Mouse (Mus musculus) CH12.LX (cell line): ENCODE data around the gene Hdgfl1. TPM values are rescaled to one million over a fixed set of nuclear protein-coding genes. Genes with fewer than 3 reads are reported as not detected.

Experiments used
- DNase-seq: peaks from one replicate; pipeline ENCODE4 v3.0.0-alpha.2; 2013; ENCODE audit errors: extremely low read depth
- H3K27ac ChIP-seq: 2 replicates; pipeline ENCODE4 v1.5.1; 2012; ENCODE audit warnings: low read depth, mild to moderate bottlenecking, control low read depth, moderate library complexity; ENCODE audit not compliant: insufficient read depth
- H3K27me3 ChIP-seq: replicated peaks from 2 replicates; pipeline ENCODE3; 2012; ENCODE audit warnings: inconsistent platforms
- H3K36me3 ChIP-seq, 2 experiments: replicated peaks in 1 of 2; 2 replicates each; pipeline versions ENCODE3 to v1.6.1; 2012; ENCODE audit warnings: inconsistent platforms in 1 of 2, low read length in 1 of 2, mild to moderate bottlenecking in 1 of 2, mixed read lengths in 1 of 2, moderate library complexity in 1 of 2; ENCODE audit not compliant: control insufficient read depth in 1 of 2, insufficient read depth in 1 of 2
- H3K4me1 ChIP-seq, 2 experiments: 2 replicates each; pipeline ENCODE4 v1.6.1; 2012; ENCODE audit warnings: inconsistent platforms in 1 of 2, moderate library complexity in 1 of 2; ENCODE audit not compliant: insufficient read depth in 2 of 2, control insufficient read depth in 1 of 2
- H3K4me2 ChIP-seq: 2 replicates; pipeline ENCODE4 v1.6.1; 2012; ENCODE audit warnings: low read depth, mild to moderate bottlenecking, control low read depth; ENCODE audit not compliant: poor library complexity, insufficient read depth, severe bottlenecking
- H3K4me3 ChIP-seq, 3 experiments: fragments of 150-350 bp in 1 of 3; sonication (generic) in 1 of 3; replicated peaks in 1 of 3; 2 replicates each; pipeline versions ENCODE3 to v1.5.1; 2011 to 2012; ENCODE audit warnings: low read depth in 2 of 3, low read length in 2 of 3, mild to moderate bottlenecking in 2 of 3, moderate library complexity in 2 of 3, control low read depth in 1 of 3, improper control_type of control experiment in 1 of 3, inconsistent platforms in 1 of 3, mixed read lengths in 1 of 3; ENCODE audit not compliant: poor library complexity in 1 of 3
- H3K79me2 ChIP-seq: replicated peaks from 2 replicates; pipeline ENCODE4 v1.6.1; 2012; ENCODE audit warnings: mild to moderate bottlenecking, moderate library complexity; ENCODE audit not compliant: control insufficient read depth, poor library complexity, insufficient read depth, severe bottlenecking; ENCODE audit errors: extremely low read depth
- H3K9ac ChIP-seq: 2 replicates; pipeline ENCODE4 v1.6.1; 2012; ENCODE audit warnings: low read depth, mild to moderate bottlenecking, control low read depth, moderate library complexity; ENCODE audit not compliant: insufficient read depth
- H3K9me3 ChIP-seq: replicated peaks from 2 replicates; pipeline ENCODE3; 2012; ENCODE audit warnings: low read length, inconsistent platforms, mixed read lengths
- BHLHE40 ChIP-seq: IDR thresholded peaks from 2 replicates; pipeline ENCODE4 v1.6.1; 2011; ENCODE audit warnings: mild to moderate bottlenecking, low read depth, low read length, improper control_type of control experiment
- CHD1 ChIP-seq: IDR thresholded peaks from 2 replicates; pipeline ENCODE4 v1.6.1; 2012; ENCODE audit warnings: low read depth, low read length, improper control_type of control experiment, inconsistent platforms
- CTCF ChIP-seq, 2 experiments: IDR thresholded peaks in 1 of 2; conservative IDR thresholded peaks in 1 of 2; 2 replicates each; pipeline ENCODE4 v1.5.1; 2011 to 2012; ENCODE audit warnings: low read depth in 2 of 2, low read length in 2 of 2, improper control_type of control experiment in 1 of 2, inconsistent platforms in 1 of 2, mild to moderate bottlenecking in 1 of 2, moderate library complexity in 1 of 2
- E2F4 ChIP-seq: IDR thresholded peaks from 2 replicates; pipeline ENCODE4 v1.6.1; 2011; ENCODE audit warnings: low read depth, low read length, improper control_type of control experiment; ENCODE audit not compliant: insufficient replicate concordance
- ELF1 ChIP-seq: IDR thresholded peaks from 2 replicates; pipeline ENCODE4 v1.6.1; 2014; ENCODE audit warnings: low read depth, mild to moderate bottlenecking, inconsistent platforms, low read length, improper control_type of control experiment
- EP300 ChIP-seq: IDR thresholded peaks from 2 replicates; pipeline ENCODE4 v1.6.1; 2011; ENCODE audit warnings: low read length, improper control_type of control experiment
- ETS1 ChIP-seq: conservative IDR thresholded peaks from 2 replicates; pipeline ENCODE4 v1.6.1; 2012; ENCODE audit warnings: low read depth, mild to moderate bottlenecking, inconsistent platforms, low read length, improper control_type of control experiment, moderate library complexity
- MAFK ChIP-seq: IDR thresholded peaks from 2 replicates; pipeline ENCODE4 v1.6.1; 2011; ENCODE audit warnings: low read length, improper control_type of control experiment; ENCODE audit not compliant: insufficient replicate concordance
- MAX ChIP-seq: IDR thresholded peaks from 2 replicates; pipeline ENCODE4 v1.6.1; 2011; ENCODE audit warnings: low read length, improper control_type of control experiment
- MAZ ChIP-seq: IDR thresholded peaks from 2 replicates; pipeline ENCODE4 v1.6.1; 2012; ENCODE audit warnings: low read depth, mild to moderate bottlenecking, inconsistent platforms, low read length, improper control_type of control experiment, moderate library complexity
- MEF2A ChIP-seq: IDR thresholded peaks from 2 replicates; pipeline ENCODE4 v1.6.1; 2014; ENCODE audit warnings: low read depth, mild to moderate bottlenecking, inconsistent platforms, low read length, improper control_type of control experiment, borderline replicate concordance
- MXI1 ChIP-seq: IDR thresholded peaks from 2 replicates; pipeline ENCODE4 v1.6.1; 2011; ENCODE audit warnings: mild to moderate bottlenecking, low read depth, low read length, improper control_type of control experiment
- MYC ChIP-seq: IDR thresholded peaks from 2 replicates; pipeline ENCODE4 v1.6.1; 2011; ENCODE audit warnings: low read depth, mild to moderate bottlenecking, improper control_type of control experiment, low read length
- NRF1 ChIP-seq: IDR thresholded peaks from 2 replicates; pipeline ENCODE4 v1.6.1; 2014; ENCODE audit warnings: low read depth, mild to moderate bottlenecking, inconsistent platforms, low read length, improper control_type of control experiment, moderate library complexity
- PAX5 ChIP-seq: IDR thresholded peaks from 2 replicates; pipeline ENCODE4 v1.6.1; 2012; ENCODE audit warnings: low read length, inconsistent platforms, mixed read lengths
- POLR2AphosphoS2 ChIP-seq: IDR thresholded peaks from 2 replicates; pipeline ENCODE4 v1.6.1; 2011; ENCODE audit warnings: low read depth, low read length, improper control_type of control experiment
- RAD21 ChIP-seq: IDR thresholded peaks from 2 replicates; pipeline ENCODE4 v1.6.1; 2011; ENCODE audit warnings: low read depth, mild to moderate bottlenecking, low read length, improper control_type of control experiment, moderate library complexity
- SIN3A ChIP-seq: IDR thresholded peaks from 2 replicates; pipeline ENCODE4 v1.6.1; 2012; ENCODE audit warnings: low read length, improper control_type of control experiment, inconsistent platforms
- SMC3 ChIP-seq: IDR thresholded peaks from 2 replicates; pipeline ENCODE4 v1.6.1; 2011; ENCODE audit warnings: low read depth, low read length, improper control_type of control experiment
- TBP ChIP-seq: conservative IDR thresholded peaks from 2 replicates; pipeline ENCODE4 v1.6.1; 2011; ENCODE audit warnings: low read depth, low read length, improper control_type of control experiment
- TCF12 ChIP-seq: IDR thresholded peaks from 2 replicates; pipeline ENCODE4 v1.6.1; 2014; ENCODE audit warnings: low read depth, mild to moderate bottlenecking, inconsistent platforms, low read length, improper control_type of control experiment
- UBTF ChIP-seq: IDR thresholded peaks from 2 replicates; pipeline ENCODE4 v1.6.1; 2012; ENCODE audit warnings: low read depth, mild to moderate bottlenecking, inconsistent platforms, low read length, improper control_type of control experiment, moderate library complexity
- USF2 ChIP-seq: conservative IDR thresholded peaks from 2 replicates; pipeline ENCODE4 v1.6.1; 2011; ENCODE audit warnings: low read depth, low read length, improper control_type of control experiment
- ZC3H11A ChIP-seq: IDR thresholded peaks from 2 replicates; pipeline ENCODE4 v1.6.1; 2012; ENCODE audit warnings: low read depth, mild to moderate bottlenecking, inconsistent platforms, low read length, improper control_type of control experiment
- ZMIZ1 ChIP-seq: IDR thresholded peaks from 2 replicates; pipeline ENCODE4 v1.6.1; 2012; ENCODE audit warnings: low read depth, mild to moderate bottlenecking, inconsistent platforms, low read length, improper control_type of control experiment
- ZNF384 ChIP-seq: IDR thresholded peaks from 2 replicates; pipeline ENCODE4 v1.6.1; 2012; ENCODE audit warnings: low read depth, low read length, improper control_type of control experiment, inconsistent platforms
- dilution Hi-C: fragments of 300-500 bp; cut with MboI; formaldehyde crosslinking; loops from 2 replicates; pipeline ENCODE4 v1.14.3; 2020; ENCODE audit warnings: low sequenced_read_pairs; ENCODE audit not compliant: extremely low pct_unique_long_range_greater_than_20kb, extremely low pct_ligation_motif_present
- in situ Hi-C: fragments of 300-500 bp; cut with MboI; formaldehyde crosslinking; loops from 3 replicates; pipeline ENCODE4 v1.14.3; 2019; ENCODE audit warnings: low sequenced_read_pairs, low pct_ligation_motif_present, low pct_unique_long_range_greater_than_20kb, mixed read lengths
- polyA plus RNA-seq: library from polyadenylated mRNA; unstranded; fragments of >175 nt; gene quantifications from 2 replicates; pipeline ENCODE4 v1.2.1, GENCODE M21; 2012; ENCODE audit warnings: low read depth; ENCODE audit not compliant: insufficient read length
- total RNA-seq, 2 experiments: library from RNA; depleted of rRNA; stranded (reverse); fragments of 300-350 nt in 1 of 2; fragments of >200 nt in 1 of 2; gene quantifications; 2 replicates each; pipeline ENCODE4 v1.2.3; 2012 to 2014

Gene Hdgfl1
- total and polyA plus RNA-seq, 3 experiments = not detected

DNA sequence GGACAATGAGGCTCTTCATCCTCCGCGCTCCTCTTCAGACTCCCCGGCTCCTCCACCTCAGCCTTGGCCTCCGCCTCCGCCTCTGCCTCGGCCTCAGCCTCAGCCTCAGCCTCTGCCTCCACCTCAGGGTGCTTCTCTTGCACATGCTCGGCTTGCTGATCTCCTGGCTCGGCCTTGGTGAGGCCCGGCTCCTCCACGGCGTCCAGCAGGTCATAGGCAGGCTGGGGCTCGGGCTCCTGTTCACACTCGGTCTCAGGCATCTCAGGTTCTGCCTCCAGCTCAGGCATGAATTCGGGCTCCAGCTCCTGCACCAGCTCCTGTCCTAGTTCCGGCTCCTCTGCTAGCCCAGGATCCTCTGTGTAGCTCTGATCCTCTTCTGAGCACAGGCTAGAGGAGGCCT is 541 bp downstream of the Hdgfl1 start:
- Histone ChIP-seq H3K4me3 (no peak overlapping the region), H3K79me2 (no peaks in the 10 kb centered on the region), H3K27me3 (no peaks in the 10 kb centered on the region), H3K4me1 (no peaks in the 10 kb centered on the region), H3K9ac (no peak overlapping the region), H3K9me3 (no peaks in the 10 kb centered on the region), H3K27ac (no peak overlapping the region), H3K4me2 (no peak overlapping the region), H3K36me3 (no peaks in the 10 kb centered on the region)
- no peak for DNase-seq
- in situ Hi-C loops = no loop called here
- TF ChIP-seq EP300 = no peak
- no peak for TF ChIP-seq MAX
- no peak for TF ChIP-seq NRF1
- no peak for TF ChIP-seq SIN3A
- TF ChIP-seq ETS1 = no peak
- TF ChIP-seq BHLHE40 = no peak
- TF ChIP-seq SMC3 = no peak
- TF ChIP-seq USF2 = no peak
- TF ChIP-seq PAX5 = no peak
- no peak for TF ChIP-seq RAD21
- TF ChIP-seq POLR2AphosphoS2 = no peak
- no peak for TF ChIP-seq UBTF
- dilution Hi-C loops = no loop called here

DNA sequence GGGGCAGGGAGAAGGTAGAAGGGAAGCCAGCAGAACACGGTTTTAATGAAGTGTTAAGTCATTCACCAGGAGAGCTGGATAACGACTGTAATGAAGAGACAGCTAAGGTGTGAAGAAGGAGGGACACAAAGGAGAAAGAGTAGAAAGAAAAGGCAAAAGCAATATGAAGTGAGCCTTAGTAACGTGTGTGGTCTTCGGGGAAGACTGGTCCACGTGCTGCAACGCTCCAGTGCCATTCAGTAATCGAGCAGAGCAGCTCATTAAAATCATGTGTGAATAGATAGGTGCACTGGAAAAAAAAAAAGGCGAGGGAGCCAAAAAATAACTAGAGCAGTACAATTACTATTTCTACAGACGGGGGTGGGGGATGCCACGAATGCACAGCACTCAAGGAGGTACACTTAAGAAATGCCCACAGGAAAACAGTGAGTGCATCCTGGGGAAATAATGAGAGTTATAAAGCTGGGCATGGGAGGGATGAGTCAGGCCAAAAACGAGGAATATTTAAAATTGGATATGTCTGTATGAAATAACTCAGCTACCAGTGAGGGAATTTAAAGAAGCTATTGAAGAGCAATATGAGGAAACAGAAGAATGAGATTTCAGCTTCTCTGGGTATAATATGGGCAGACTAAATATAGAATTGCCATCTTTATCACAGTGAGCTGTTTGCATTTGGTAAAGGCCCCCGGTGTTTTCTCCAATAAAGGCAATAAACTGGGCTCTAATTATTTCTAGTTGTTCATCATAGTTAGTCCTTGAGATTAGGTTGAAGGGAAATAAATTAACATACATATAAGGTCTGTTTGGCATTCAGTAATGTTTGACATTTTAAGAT is 7.8 kb downstream of the Hdgfl1 start:
- no peak for TF ChIP-seq BHLHE40
- no peak for TF ChIP-seq MXI1
- no peak for TF ChIP-seq MYC
- no peak for TF ChIP-seq CHD1
- no peak for TF ChIP-seq TCF12
- TF ChIP-seq E2F4 = no peak
- no peak for TF ChIP-seq MAZ
- TF ChIP-seq ZNF384 = no peak
- TF ChIP-seq TBP = no peak
- TF ChIP-seq ZMIZ1 = no peak
- TF ChIP-seq NRF1 = no peak
- TF ChIP-seq CTCF (conservative IDR thresholded peaks at IDR 0.05 in 1 of 2, IDR thresholded peaks at IDR 0.05 in 1 of 2; ENCODE audit: low read depth in 2 of 2, low read length in 2 of 2) = no peak
- no peak for TF ChIP-seq SMC3
- TF ChIP-seq MEF2A = no peak
- TF ChIP-seq RAD21 = no peak
- no peak for TF ChIP-seq ELF1
- TF ChIP-seq MAFK = no peak
- no peak for TF ChIP-seq EP300
- no peak for TF ChIP-seq POLR2AphosphoS2
- no peak for TF ChIP-seq ZC3H11A
- no peaks in the 10 kb centered on the region for H3K36me3 ChIP-seq
- H3K9ac ChIP-seq = no peak overlapping the region
- no peak overlapping the region for H3K4me2 ChIP-seq
- dilution Hi-C loops = no loop called here
- H3K27ac ChIP-seq = no peak overlapping the region
- H3K79me2 ChIP-seq = no peaks in the 10 kb centered on the region
- in situ Hi-C loops = no loop called here
- no peaks in the 10 kb centered on the region for H3K9me3 ChIP-seq
- no peak overlapping the region for H3K4me3 ChIP-seq
- no peaks in the 10 kb centered on the region for H3K4me1 ChIP-seq
- no peak for DNase-seq
- H3K27me3 ChIP-seq = no peaks in the 10 kb centered on the region
